Mouse (Mus musculus) brain, embryonic 14.5 days (tissue): Measurements from ENCODE around the gene Baat.

Experiments used
- CTCF ChIP-seq: fragments of 200-500 bp; IDR thresholded peaks from 2 replicates; pipeline ENCODE4 v1.5.1; 2012; ENCODE audit warnings: inconsistent platforms, mild to moderate bottlenecking, moderate library complexity, borderline replicate concordance; ENCODE audit not compliant: insufficient read depth, insufficient read length; ENCODE audit errors: extremely low read depth
- POLR2A ChIP-seq: fragments of 200-500 bp; IDR thresholded peaks from 2 replicates; pipeline ENCODE4 v1.6.1; 2012; ENCODE audit warnings: mild to moderate bottlenecking, inconsistent platforms, borderline replicate concordance; ENCODE audit not compliant: poor library complexity, insufficient read depth, insufficient read length, severe bottlenecking; ENCODE audit errors: extremely low read depth

GRCm38 (mm10) chr4:49514441-49514840, 8.1 kb upstream of the Baat start:
- TF ChIP-seq CTCF, result no peak
- no peak for TF ChIP-seq POLR2A
